Mouse (Mus musculus): Measurements from ENCODE around the gene Triobp. TPM values are rescaled to one million over a fixed set of nuclear protein-coding genes. Genes with fewer than 3 reads are reported as not detected.
A peak's percentile ranks its signal among the peaks of the same experiment; 100 is the strongest.

The Triobp gene
- polyA plus RNA-seq, 1 experiment from 2014 or later: 35.6 TPM

DNA sequence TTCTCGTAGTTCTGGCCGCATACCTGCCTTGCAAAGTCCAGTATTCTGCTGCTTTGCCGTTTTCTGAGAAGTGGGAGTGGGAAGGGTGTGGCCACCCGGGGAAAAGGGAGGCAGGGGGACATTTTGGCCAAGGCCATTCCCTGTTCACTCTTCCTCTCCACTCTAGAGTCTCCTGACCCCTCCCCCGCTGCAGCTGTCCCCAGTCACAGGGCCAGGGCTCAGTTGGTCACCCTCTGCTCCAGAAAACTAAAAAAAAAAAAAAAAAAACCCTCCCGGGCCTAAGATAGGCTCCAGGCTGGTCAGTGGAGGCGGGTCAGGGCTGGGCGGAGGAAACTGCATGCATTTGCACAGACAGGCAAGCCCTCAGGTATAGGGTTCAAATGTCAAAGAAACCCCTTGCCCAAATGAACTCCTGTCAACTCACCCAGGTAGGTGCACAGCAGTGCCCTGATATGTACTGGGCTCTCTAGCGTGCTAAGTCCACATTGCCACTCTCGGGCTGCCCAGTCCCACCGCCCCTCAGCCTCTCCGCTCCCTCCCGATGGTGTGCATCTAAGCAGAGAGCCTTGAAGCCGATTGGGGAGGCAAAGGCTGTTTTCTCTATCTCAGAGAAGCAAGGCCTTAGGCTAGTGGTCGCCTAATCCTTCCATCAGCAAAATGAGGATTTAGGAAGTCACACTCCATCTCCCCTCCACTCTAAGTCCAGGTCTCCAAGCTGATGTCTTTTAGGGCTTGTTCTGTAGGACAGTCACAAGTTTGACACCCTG lies 20.3 kb upstream of the Triobp start:
- H3K27ac ChIP-seq: no peak overlapping the region
- 25% methylated on average over 15 of the region's 15 CpGs for WGBS
- no peak for ATAC-seq

DNA sequence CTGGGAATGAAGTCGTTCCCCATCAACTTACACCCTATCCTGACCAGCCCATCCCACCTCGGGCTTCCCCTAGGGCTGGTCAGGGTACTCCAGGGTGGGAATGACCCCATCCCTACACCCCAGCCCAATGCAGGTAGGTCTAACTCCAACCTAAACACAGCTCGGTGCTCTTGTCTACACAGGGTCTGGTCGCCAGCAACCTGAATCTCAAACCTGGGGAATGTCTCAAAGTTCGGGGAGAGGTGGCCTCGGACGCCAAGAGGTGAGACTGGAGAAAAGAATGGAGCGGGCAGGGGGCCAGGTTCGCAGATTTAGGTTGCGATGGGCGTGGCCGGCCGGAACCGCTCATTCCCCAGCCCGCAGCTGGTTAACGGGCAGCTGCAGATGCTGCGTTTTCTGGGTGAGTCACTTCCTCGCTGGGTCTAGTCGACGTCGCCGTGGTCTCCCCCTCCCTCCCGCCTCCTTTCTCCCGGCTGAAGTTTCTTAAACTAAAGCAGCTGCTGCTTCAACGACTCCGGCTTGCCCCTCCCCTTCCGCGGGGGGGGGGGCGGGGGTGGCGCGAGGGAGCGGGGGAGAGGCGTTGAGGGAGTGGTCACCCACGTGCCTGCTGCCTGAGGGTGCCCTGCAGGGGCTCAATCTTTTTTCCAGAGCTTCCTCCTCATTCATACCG lies 19.6 kb upstream of the Triobp start:
- H3K27ac ChIP-seq: no peak overlapping the region
- WGBS: 2% methylated on average over 24 of the region's 35 CpGs

More for the DNA sequence above, 20.3 kb upstream of the Triobp start:
- no peaks in the 10 kb centered on the region for H3K9me3 ChIP-seq (replicated peaks)
- H3K36me3 ChIP-seq (ENCODE audit: poor library complexity, severe bottlenecking): no peaks in the 10 kb centered on the region
- peaks cover 32% of the 10 kb centered on the region for H3K4me1 ChIP-seq
- H3K4me2 ChIP-seq: peak overlapping the region; percentile 64
- H3K4me3 ChIP-seq: peak overlapping the region; percentile 30
- peak overlapping the region; percentile 45; the same call in 1 of the 2 replicates for H3K9ac ChIP-seq
- peaks cover 11% of the 10 kb centered on the region for H3K27me3 ChIP-seq

GRCm38 (mm10) chr15:78928539-78928938 lies 19.0 kb upstream of the Triobp start:
- Histone ChIP-seq H3K27ac (no peak overlapping the region), H3K9me3 (replicated peaks) (no peaks in the 10 kb centered on the region), H3K36me3 (ENCODE audit: poor library complexity, severe bottlenecking) (no peaks in the 10 kb centered on the region), H3K9ac (0 out of 2 replicates have a peak overlapping the region, but pooled peaks have one; percentile 45), H3K4me1 (peaks cover 32% of the 10 kb centered on the region), H3K4me2 (peak overlapping the region; percentile 64), H3K27me3 (peaks cover 14% of the 10 kb centered on the region), H3K4me3 (peak overlapping the region; percentile 30; the same call in 1 of the 2 replicates)
- ATAC-seq: no peak; the same call in 1 of the 2 replicates
- 55% methylated on average over 8 of the region's 8 CpGs for WGBS

More for the DNA sequence above, 19.6 kb upstream of the Triobp start:
- H3K27me3 ChIP-seq: peaks cover 11% of the 10 kb centered on the region
- peak overlapping the region; percentile 64 for H3K4me2 ChIP-seq
- H3K4me3 ChIP-seq: peak overlapping the region; percentile 30
- H3K36me3 ChIP-seq (ENCODE audit: poor library complexity, severe bottlenecking): no peaks in the 10 kb centered on the region
- peaks cover 32% of the 10 kb centered on the region for H3K4me1 ChIP-seq
- peak; percentile 54; the same call in 1 of the 2 replicates for ATAC-seq
- H3K9ac ChIP-seq: peak overlapping the region; percentile 45
- no peaks in the 10 kb centered on the region for H3K9me3 ChIP-seq (replicated peaks)

GRCm38 (mm10) chr15:78930192-78930706 lies 17.3 kb upstream of the Triobp start:
- no peaks in the 10 kb centered on the region for H3K9me3 ChIP-seq (replicated peaks)
- peaks cover 32% of the 10 kb centered on the region for H3K4me1 ChIP-seq
- H3K4me3 ChIP-seq: no peak overlapping the region
- no peak overlapping the region for H3K9ac ChIP-seq
- H3K27me3 ChIP-seq: peaks cover 14% of the 10 kb centered on the region
- 97% methylated on average over 6 of the region's 6 CpGs for WGBS
- H3K27ac ChIP-seq: no peak overlapping the region
- H3K4me2 ChIP-seq: no peak overlapping the region
- no peak for ATAC-seq
- no peaks in the 10 kb centered on the region for H3K36me3 ChIP-seq (ENCODE audit: poor library complexity, severe bottlenecking)

GRCm38 (mm10) chr15:78930801-78931426 lies 16.6 kb upstream of the Triobp start:
- H3K27ac ChIP-seq: no peak overlapping the region
- WGBS: 95% methylated on average over 7 of the region's 7 CpGs
- no peak for ATAC-seq
- no peaks in the 10 kb centered on the region for H3K9me3 ChIP-seq (replicated peaks)
- no peaks in the 10 kb centered on the region for H3K36me3 ChIP-seq (ENCODE audit: poor library complexity, severe bottlenecking)
- H3K4me3 ChIP-seq: no peak overlapping the region
- H3K9ac ChIP-seq: no peak overlapping the region
- peaks cover 33% of the 10 kb centered on the region for H3K4me1 ChIP-seq
- peaks cover 14% of the 10 kb centered on the region for H3K27me3 ChIP-seq
- H3K4me2 ChIP-seq: no peak overlapping the region

DNA sequence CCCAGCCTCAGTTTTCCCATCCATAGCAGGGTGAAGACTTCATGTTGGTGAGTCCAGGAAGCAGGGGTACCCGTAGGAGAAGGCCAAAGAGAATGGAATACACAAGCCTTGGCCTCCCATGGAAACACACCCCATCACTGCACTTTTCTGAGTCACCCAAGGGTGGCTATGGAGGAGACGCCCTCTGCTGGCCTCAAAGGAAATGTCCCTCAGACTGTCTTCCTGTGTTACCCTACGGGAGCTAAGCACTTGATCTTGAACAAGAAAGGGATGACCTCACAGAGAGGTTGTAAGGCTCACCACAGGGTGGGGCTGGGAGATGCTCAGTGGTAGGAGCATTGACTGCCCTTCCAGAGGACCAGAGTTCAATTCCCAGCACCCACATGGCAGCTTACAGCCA lies 15.9 kb upstream of the Triobp start:
- Histone ChIP-seq H3K27me3 (peaks cover 12% of the 10 kb centered on the region), H3K27ac (no peak overlapping the region), H3K9me3 (replicated peaks) (no peaks in the 10 kb centered on the region), H3K9ac (no peak overlapping the region), H3K36me3 (ENCODE audit: poor library complexity, severe bottlenecking) (no peaks in the 10 kb centered on the region), H3K4me3 (no peak overlapping the region), H3K4me2 (no peak overlapping the region), H3K4me1 (peaks cover 33% of the 10 kb centered on the region)
- WGBS: 20% methylated on average over 3 of the region's 3 CpGs
- ATAC-seq: no peak

- Histone ChIP-seq H3K4me2 (peak within 1 kb of the TSS; percentile 86), H3K4me3 (peak within 1 kb of the TSS; percentile 60), H3K27me3 (peaks cover 3% of the 10 kb centered on the region; the same call in 1 of the 2 replicates), H3K36me3 (ENCODE audit: poor library complexity, severe bottlenecking) (peaks cover 32% of the 10 kb centered on the region), H3K9ac (peak within 1 kb of the TSS; percentile 77), H3K27ac (peak within 1 kb of the TSS; percentile 82), H3K4me1 (peaks cover 19% of the 10 kb centered on the region), H3K9me3 (replicated peaks) (no peaks in the 10 kb centered on the region)
- peak; percentile 91 for ATAC-seq
- WGBS: 0% methylated on average over 41 of the region's 42 CpGs
Measured at GRCm38 (mm10) chr15:78934784-78935320, 12.7 kb upstream of the Triobp start, which contains the start of gene Nol12. Gene Nol12, plus strand, starts transcription at chr15:78934933.

DNA sequence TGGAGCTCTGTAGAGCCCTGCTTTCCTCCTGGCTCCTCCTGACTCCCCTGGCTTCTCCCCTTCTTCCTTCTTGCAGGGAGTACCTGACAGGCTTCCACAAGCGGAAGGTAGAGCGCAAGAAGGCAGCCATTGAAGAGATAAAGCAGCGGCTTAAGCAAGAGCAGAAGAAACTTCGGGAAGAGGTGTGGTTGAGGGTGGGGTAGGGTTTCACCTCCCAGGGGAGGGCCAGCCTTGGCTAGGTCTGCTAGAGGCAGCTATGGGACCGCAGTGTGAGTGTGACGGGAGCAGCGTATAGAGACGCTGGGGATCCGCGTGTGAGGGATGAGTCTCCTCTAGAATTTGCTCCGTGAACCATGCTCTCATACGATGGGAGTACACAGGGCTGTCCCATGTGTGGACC lies 11.1 kb upstream of the Triobp start:
- peak overlapping the region; percentile 77; the same call in 1 of the 2 replicates for H3K9ac ChIP-seq
- peaks cover 48% of the 10 kb centered on the region for H3K36me3 ChIP-seq (ENCODE audit: poor library complexity, severe bottlenecking)
- H3K4me2 ChIP-seq: peak overlapping the region; percentile 86; the same call in 1 of the 2 replicates
- H3K27ac ChIP-seq: no peak overlapping the region
- WGBS: 94% methylated on average over 12 of the region's 12 CpGs
- H3K4me1 ChIP-seq: peaks cover 19% of the 10 kb centered on the region
- peak overlapping the region; percentile 60; the same call in 1 of the 2 replicates for H3K4me3 ChIP-seq
- ATAC-seq: no peak
- H3K27me3 ChIP-seq: peaks cover 3% of the 10 kb centered on the region; the same call in 1 of the 2 replicates
- H3K9me3 ChIP-seq (replicated peaks): no peaks in the 10 kb centered on the region

GRCm38 (mm10) chr15:78937311-78937710 lies 10.2 kb upstream of the Triobp start:
- no peak for ATAC-seq
- H3K36me3 ChIP-seq (ENCODE audit: poor library complexity, severe bottlenecking): peaks cover 54% of the 10 kb centered on the region
- H3K9me3 ChIP-seq (replicated peaks): no peaks in the 10 kb centered on the region
- H3K4me1 ChIP-seq: peaks cover 19% of the 10 kb centered on the region
- H3K4me2 ChIP-seq: no peak overlapping the region
- H3K4me3 ChIP-seq: no peak overlapping the region
- no peak overlapping the region for H3K9ac ChIP-seq
- peaks cover 3% of the 10 kb centered on the region; the same call in 1 of the 2 replicates for H3K27me3 ChIP-seq
- H3K27ac ChIP-seq: no peak overlapping the region
- 89% methylated on average over 10 of the region's 10 CpGs for WGBS

DNA sequence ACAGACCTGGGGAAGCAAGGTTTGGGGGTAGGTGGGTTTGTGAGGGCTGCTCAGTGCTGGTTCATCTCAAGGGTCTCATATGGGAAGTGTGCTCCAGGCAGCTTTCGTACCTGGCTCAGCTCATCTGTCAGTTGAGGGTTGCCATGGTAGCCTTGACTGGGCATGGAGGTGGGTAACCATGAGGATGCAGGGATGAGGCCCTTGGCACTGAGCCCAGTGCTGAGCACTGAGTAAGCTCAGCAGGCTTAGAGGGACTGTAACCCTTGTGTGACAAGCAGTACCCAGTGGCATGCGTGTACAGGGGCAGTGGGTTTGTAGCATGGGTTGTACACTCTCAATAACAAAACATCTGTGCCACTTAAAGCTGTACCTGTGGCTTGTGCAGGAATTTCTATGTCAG lies 9.6 kb upstream of the Triobp start:
- Histone ChIP-seq H3K4me3 (no peak overlapping the region), H3K27ac (no peak overlapping the region), H3K4me1 (peaks cover 24% of the 10 kb centered on the region), H3K9me3 (replicated peaks) (no peaks in the 10 kb centered on the region), H3K27me3 (peaks cover 3% of the 10 kb centered on the region; the same call in 1 of the 2 replicates), H3K9ac (no peak overlapping the region), H3K36me3 (ENCODE audit: poor library complexity, severe bottlenecking) (peaks cover 54% of the 10 kb centered on the region), H3K4me2 (no peak overlapping the region)
- ATAC-seq: no peak
- 83% methylated on average over 2 of the region's 2 CpGs for WGBS

GRCm38 (mm10) chr15:78940325-78940724 lies 7.2 kb upstream of the Triobp start:
- H3K27me3 ChIP-seq: no peaks in the 10 kb centered on the region
- H3K4me2 ChIP-seq: no peak overlapping the region
- H3K27ac ChIP-seq: no peak overlapping the region
- WGBS: 96% methylated on average over 13 of the region's 13 CpGs
- H3K4me1 ChIP-seq: peaks cover 24% of the 10 kb centered on the region
- no peaks in the 10 kb centered on the region for H3K9me3 ChIP-seq (replicated peaks)
- ATAC-seq: no peak
- no peak overlapping the region for H3K4me3 ChIP-seq
- H3K36me3 ChIP-seq (ENCODE audit: poor library complexity, severe bottlenecking): peaks cover 54% of the 10 kb centered on the region
- H3K9ac ChIP-seq: no peak overlapping the region
